Comparison of ENCODE assay signal across 8 mouse cellular contexts in the genomic region with DNA sequence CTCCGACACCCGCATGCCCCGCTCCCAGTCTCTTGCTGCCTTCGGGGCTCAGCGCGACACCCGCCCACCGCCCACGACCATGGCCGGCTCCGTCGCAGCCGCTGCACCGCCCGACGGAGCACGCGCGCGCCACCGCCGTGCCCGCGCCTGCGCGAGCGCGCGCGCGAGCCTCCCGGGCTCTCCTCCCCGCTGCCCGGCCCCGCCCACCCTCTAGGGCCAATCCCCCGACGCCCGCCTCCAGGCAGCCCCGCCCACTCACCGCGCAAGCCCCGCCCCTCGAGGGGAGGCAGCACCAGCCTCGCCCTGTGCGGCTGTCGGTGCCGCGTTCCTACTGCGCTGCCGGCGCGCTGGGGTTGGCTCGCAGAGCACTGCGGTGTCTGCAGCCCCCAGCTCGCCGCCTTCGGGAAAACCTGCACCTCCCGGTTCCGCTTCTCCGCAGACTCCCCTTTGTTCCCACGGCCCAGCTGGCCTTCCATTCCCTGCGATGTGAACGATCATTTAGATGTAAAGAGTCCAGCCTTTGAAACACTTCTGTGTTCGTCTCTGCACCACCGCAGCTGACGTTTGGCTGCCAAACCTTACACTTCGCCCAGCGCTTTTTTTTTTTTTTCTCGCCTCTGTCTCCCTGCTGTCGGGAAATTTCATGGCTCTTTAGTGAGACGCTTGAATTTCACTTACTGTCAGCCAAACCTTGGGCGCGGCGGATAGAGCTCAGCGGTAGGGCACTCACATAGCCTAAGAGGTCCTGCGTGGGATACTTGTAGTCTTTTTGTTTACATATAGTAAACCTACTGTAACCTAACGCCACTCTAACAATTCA. TPM values are rescaled to one million over a fixed set of nuclear protein-coding genes. Genes with fewer than 3 reads are reported as not detected.
DNase-seq lines count a peak whose midpoint lies in the region; ATAC-seq and TF ChIP-seq lines count a peak whose summit lies in the region.

TSS of gene Pik3cb (minus strand) at position 559 of the 820 bp plus-strand sequence.

- H3K27ac ChIP-seq in forebrain, embryonic 13.5 days, result peak within 1 kb of the TSS; percentile 92
- H3K27ac ChIP-seq in neural tube, embryonic 15.5 days (replicated peaks), result peak within 1 kb of the TSS; percentile 96

- DNase-seq in c-Kit-positive CD71-positive TER-119-positive erythroid progenitor cells, embryonic 14.5 days (ENCODE audit: low spot score), result peak; percentile 92
- peak; percentile 99 for DNase-seq in heart, postnatal 14 days
- peak; percentile 97 for DNase-seq in layer of hippocampus, adult 11-12 months (ENCODE audit: low spot score)
- peak; percentile 95 to 97 for DNase-seq in lung, adult 18-20 months
- peak; percentile 97 for DNase-seq in testis, postnatal 14 days (ENCODE audit: low spot score)

- peaks cover 3% of the 10 kb centered on the region; the same call in 1 of the 2 replicates for H3K36me3 ChIP-seq in E14TG2a.4 (ENCODE audit: insufficient read depth, low read length)
- no peaks in the 10 kb centered on the region for H3K36me3 ChIP-seq in forebrain, embryonic 13.5 days (ENCODE audit: poor library complexity, severe bottlenecking)
- no peaks in the 10 kb centered on the region for H3K36me3 ChIP-seq in neural tube, embryonic 15.5 days

- peak within 1 kb of the TSS; percentile 62 for H3K4me2 ChIP-seq in forebrain, embryonic 13.5 days
- peak within 1 kb of the TSS; percentile 75 for H3K4me2 ChIP-seq in neural tube, embryonic 15.5 days

- peak within 1 kb of the TSS; percentile 86 for H3K9ac ChIP-seq in forebrain, embryonic 13.5 days
- peak within 1 kb of the TSS; percentile 93 for H3K9ac ChIP-seq in neural tube, embryonic 15.5 days (replicated peaks)

- H3K27me3 ChIP-seq in E14TG2a.4 (ENCODE audit: insufficient read depth, low read length), result peaks cover 3% of the 10 kb centered on the region; the same call in 1 of the 2 replicates
- H3K27me3 ChIP-seq in forebrain, embryonic 13.5 days, result peaks cover 7% of the 10 kb centered on the region; the same call in 1 of the 2 replicates
- H3K27me3 ChIP-seq in neural tube, embryonic 15.5 days (replicated peaks), result no peaks in the 10 kb centered on the region

- TF ChIP-seq CTCF in E14TG2a.4 (conservative IDR thresholded peaks at IDR 0.05; ENCODE audit: low read length), result no peak

- no peaks in the 10 kb centered on the region for H3K9me3 ChIP-seq in E14TG2a.4 (ENCODE audit: low read length)
- H3K9me3 ChIP-seq in forebrain, embryonic 13.5 days (replicated peaks), result no peaks in the 10 kb centered on the region
- H3K9me3 ChIP-seq in neural tube, embryonic 15.5 days (replicated peaks), result no peaks in the 10 kb centered on the region

- peak within 1 kb of the TSS; percentile 89 for H3K4me3 ChIP-seq in E14TG2a.4 (replicated peaks; ENCODE audit: low read length)
- H3K4me3 ChIP-seq in forebrain, embryonic 13.5 days, result peak within 1 kb of the TSS; percentile 83
- peak within 1 kb of the TSS; percentile 77 for H3K4me3 ChIP-seq in neural tube, embryonic 15.5 days (replicated peaks)

- WGBS in forebrain, embryonic 13.5 days, result under 1% methylated on average over 58 of the region's 77 CpGs
- WGBS in neural tube, embryonic 15.5 days, result under 1% methylated on average over 70 of the region's 77 CpGs

- intact Hi-C loops in heart, postnatal 14 days (cut with DNase I), result loop anchor here (1.0 to 5.0 kb wide), 2 partner anchors 78 to 102 kb away; no protein-coding TSS in a partner anchor

- peak; percentile 98 for ATAC-seq in forebrain, embryonic 13.5 days
- peak; percentile 95 for ATAC-seq in neural tube, embryonic 15.5 days (ENCODE audit: low FRiP score)

- H3K4me1 ChIP-seq in E14TG2a.4 (replicated peaks; ENCODE audit: low read depth, low read length), result peaks cover 46% of the 10 kb centered on the region
- peaks cover 26% of the 10 kb centered on the region for H3K4me1 ChIP-seq in forebrain, embryonic 13.5 days
- peaks cover 27% of the 10 kb centered on the region for H3K4me1 ChIP-seq in neural tube, embryonic 15.5 days

RNA-seq across cellular contexts. Expression of gene Pik3cb, which starts in this region (rescaled TPM):
- 4.1 and 4.6 TPM in 2 replicates for polyA plus RNA-seq in forebrain, embryonic 13.5 days (2015; fragmentation: Nextera tagmentation; extraction: Ambion mirVana)
- total RNA-seq in heart, postnatal 14 days (2021), result 10 to 100 TPM in 1 of 2 experiments, 1 to 10 TPM in 1; 9.7 to 10.1 TPM
- 3.1 TPM in 2 replicates for polyA plus RNA-seq in neural tube, embryonic 15.5 days (2015; fragmentation: Nextera tagmentation; extraction: Ambion mirVana)

Comparison
In these comparisons a context has a peak if more than half of its experiments do, and no peak if none do; other contexts are left out.
1. Peak in every context shown above with its lines: DNase-seq, ATAC-seq, H3K4me3 ChIP-seq and H3K27ac ChIP-seq.